Mouse (Mus musculus): Measurements from ENCODE around the gene Gns. TPM values are rescaled to one million over a fixed set of nuclear protein-coding genes. Genes with fewer than 3 reads are reported as not detected.

Gene Gns
- polyA plus RNA-seq, 1 experiment from 2014 or later, result 54.4 TPM

GRCm38 (mm10) chr10:121390602-121391001, 25.7 kb downstream of the Gns start:
- 90% methylated on average over 10 of the region's 10 CpGs for WGBS
- no peak overlapping the region for H3K4me3 ChIP-seq

GRCm38 (mm10) chr10:121391901-121392300, 27.0 kb downstream of the Gns start:
- 95% methylated on average over 8 of the region's 8 CpGs for WGBS
- Histone ChIP-seq H3K27me3 (replicated peaks) (no peaks in the 10 kb centered on the region), H3K9ac (no peak overlapping the region), H3K9me3 (no peaks in the 10 kb centered on the region), H3K4me3 (no peak overlapping the region), H3K4me1 (no peaks in the 10 kb centered on the region), H3K27ac (no peak overlapping the region), H3K4me2 (replicated peaks) (no peak overlapping the region), H3K36me3 (peaks cover 88% of the 10 kb centered on the region)
- no peak for ATAC-seq (ENCODE audit: low FRiP score, low read depth)

More at GRCm38 (mm10) chr10:121390602-121391001, 25.7 kb downstream of the Gns start:
- H3K9ac ChIP-seq, result no peak overlapping the region
- no peak overlapping the region for H3K27ac ChIP-seq
- H3K36me3 ChIP-seq, result peaks cover 84% of the 10 kb centered on the region
- H3K4me2 ChIP-seq (replicated peaks), result no peak overlapping the region
- no peaks in the 10 kb centered on the region for H3K9me3 ChIP-seq
- no peaks in the 10 kb centered on the region for H3K27me3 ChIP-seq (replicated peaks)
- ATAC-seq (ENCODE audit: low FRiP score, low read depth), result no peak
- H3K4me1 ChIP-seq, result no peaks in the 10 kb centered on the region

DNA sequence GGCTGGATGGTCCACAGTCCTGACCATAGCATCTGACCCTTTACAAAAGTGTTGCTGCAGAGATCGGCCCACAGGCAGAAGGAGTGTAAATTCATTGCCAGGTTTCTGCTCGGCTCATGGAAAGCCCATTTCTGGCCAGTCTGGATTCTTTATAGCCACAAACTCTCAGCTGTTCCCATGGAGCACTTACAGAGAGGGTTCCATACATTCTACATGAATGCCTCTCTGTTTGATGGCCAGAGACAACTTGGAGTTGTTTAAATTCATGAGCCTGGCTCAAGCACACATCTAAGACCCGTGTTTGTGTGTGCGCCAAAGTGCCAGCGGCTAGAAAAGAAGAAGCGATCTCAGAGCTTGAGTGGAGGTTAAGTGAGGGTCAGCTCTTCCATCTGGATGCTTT, 29.4 kb downstream of the Gns start:
- Histone ChIP-seq H3K9me3 (no peaks in the 10 kb centered on the region), H3K27me3 (replicated peaks) (no peaks in the 10 kb centered on the region), H3K4me3 (no peak overlapping the region), H3K36me3 (peaks cover 73% of the 10 kb centered on the region), H3K4me2 (replicated peaks) (no peak overlapping the region), H3K9ac (no peak overlapping the region), H3K4me1 (no peaks in the 10 kb centered on the region), H3K27ac (no peak overlapping the region)
- WGBS, result 80% methylated on average over 6 of the region's 6 CpGs
- no peak for ATAC-seq (ENCODE audit: low FRiP score, low read depth)

DNA sequence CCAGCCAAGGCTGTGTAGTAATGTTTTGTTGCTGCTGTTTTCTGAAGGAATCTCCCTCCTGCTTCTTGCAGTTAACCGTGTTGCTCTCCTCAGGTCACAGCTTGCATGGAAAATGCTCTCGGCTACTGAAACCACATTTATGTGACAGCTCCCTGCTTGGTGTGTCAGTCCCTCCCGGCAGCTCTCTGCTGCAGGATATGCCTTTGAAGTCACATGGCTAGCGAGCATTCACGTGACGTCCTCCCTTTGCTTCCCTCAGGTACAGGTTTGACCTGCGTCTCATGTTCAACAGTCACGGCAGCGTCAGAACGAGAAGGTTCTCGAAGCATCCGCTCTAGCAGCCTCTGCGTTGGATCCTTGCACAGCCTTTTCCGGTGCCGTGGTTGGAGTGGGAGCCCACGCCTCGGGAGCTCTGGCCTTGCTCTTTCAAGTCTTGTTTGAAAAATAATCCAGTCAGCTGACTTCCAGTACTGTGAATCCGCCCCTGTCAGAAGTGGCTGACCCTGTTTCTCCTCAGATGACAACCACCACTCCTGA, 30.0 kb downstream of the Gns start:
- H3K4me3 ChIP-seq, result no peak overlapping the region
- no peak overlapping the region for H3K4me2 ChIP-seq (replicated peaks)
- H3K36me3 ChIP-seq, result peaks cover 67% of the 10 kb centered on the region
- H3K9ac ChIP-seq, result no peak overlapping the region
- ATAC-seq (ENCODE audit: low FRiP score, low read depth), result no peak
- no peaks in the 10 kb centered on the region for H3K9me3 ChIP-seq
- H3K4me1 ChIP-seq, result no peaks in the 10 kb centered on the region
- WGBS, result 91% methylated on average over 18 of the region's 18 CpGs
- no peaks in the 10 kb centered on the region for H3K27me3 ChIP-seq (replicated peaks)
- H3K27ac ChIP-seq, result no peak overlapping the region

GRCm38 (mm10) chr10:121395542-121396176, 30.8 kb downstream of the Gns start:
- Histone ChIP-seq H3K9ac (no peak overlapping the region), H3K4me1 (no peaks in the 10 kb centered on the region), H3K36me3 (peaks cover 59% of the 10 kb centered on the region), H3K27me3 (replicated peaks) (no peaks in the 10 kb centered on the region), H3K4me2 (replicated peaks) (no peak overlapping the region), H3K9me3 (no peaks in the 10 kb centered on the region), H3K27ac (no peak overlapping the region), H3K4me3 (no peak overlapping the region)
- 89% methylated on average over 20 of the region's 20 CpGs for WGBS
- ATAC-seq (ENCODE audit: low FRiP score, low read depth), result no peak

DNA sequence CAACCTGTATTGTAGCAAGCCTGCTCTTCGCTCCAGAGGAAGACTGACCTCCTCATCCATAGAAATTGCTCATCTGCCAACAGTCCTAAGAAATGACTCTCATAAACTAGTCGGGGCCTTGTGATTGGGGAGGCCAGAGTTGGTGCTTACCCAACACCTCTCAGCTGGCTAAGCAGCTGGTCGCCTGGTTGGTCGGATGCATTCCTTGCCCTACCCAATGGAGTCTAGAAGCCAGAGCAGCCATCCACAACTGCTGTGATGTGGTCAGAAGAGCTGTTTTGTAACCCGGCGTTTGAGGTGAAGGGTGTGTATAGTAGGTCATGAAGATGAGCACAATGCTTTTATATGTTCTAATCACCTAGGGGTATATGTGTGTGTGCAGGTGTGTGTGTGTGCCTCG, 33.7 kb downstream of the Gns start:
- no peak for ATAC-seq (ENCODE audit: low FRiP score, low read depth)
- no peak overlapping the region for H3K4me2 ChIP-seq (replicated peaks)
- no peaks in the 10 kb centered on the region for H3K27me3 ChIP-seq (replicated peaks)
- no peaks in the 10 kb centered on the region for H3K4me1 ChIP-seq
- H3K27ac ChIP-seq, result no peak overlapping the region
- peaks cover 30% of the 10 kb centered on the region for H3K36me3 ChIP-seq
- 89% methylated on average over 7 of the region's 7 CpGs for WGBS
- H3K9ac ChIP-seq, result no peak overlapping the region
- H3K9me3 ChIP-seq, result no peaks in the 10 kb centered on the region
- no peak overlapping the region for H3K4me3 ChIP-seq

GRCm38 (mm10) chr10:121401005-121401404, 36.1 kb downstream of the Gns start:
- H3K36me3 ChIP-seq, result peaks cover 7% of the 10 kb centered on the region
- no peak overlapping the region for H3K27ac ChIP-seq
- H3K9ac ChIP-seq, result no peak overlapping the region
- no peaks in the 10 kb centered on the region for H3K27me3 ChIP-seq (replicated peaks)
- no peaks in the 10 kb centered on the region for H3K4me1 ChIP-seq
- no peak overlapping the region for H3K4me3 ChIP-seq
- WGBS, result 81% methylated on average over 7 of the region's 7 CpGs
- H3K4me2 ChIP-seq (replicated peaks), result no peak overlapping the region
- no peak for ATAC-seq (ENCODE audit: low FRiP score, low read depth)
- H3K9me3 ChIP-seq, result no peaks in the 10 kb centered on the region

GRCm38 (mm10) chr10:121403104-121403503, 38.2 kb downstream of the Gns start:
- H3K27me3 ChIP-seq (replicated peaks), result no peaks in the 10 kb centered on the region
- H3K4me1 ChIP-seq, result no peaks in the 10 kb centered on the region
- no peak for ATAC-seq (ENCODE audit: low FRiP score, low read depth)
- H3K4me2 ChIP-seq (replicated peaks), result no peak overlapping the region
- 69% methylated on average over 9 of the region's 9 CpGs for WGBS
- no peaks in the 10 kb centered on the region for H3K9me3 ChIP-seq
- no peak overlapping the region for H3K9ac ChIP-seq
- no peak overlapping the region for H3K4me3 ChIP-seq
- no peaks in the 10 kb centered on the region for H3K36me3 ChIP-seq
- H3K27ac ChIP-seq, result no peak overlapping the region

- Histone ChIP-seq H3K4me1 (no peaks in the 10 kb centered on the region), H3K4me3 (no peak overlapping the region), H3K36me3 (no peaks in the 10 kb centered on the region), H3K4me2 (replicated peaks) (no peak overlapping the region), H3K27me3 (replicated peaks) (no peaks in the 10 kb centered on the region), H3K9me3 (no peaks in the 10 kb centered on the region), H3K9ac (no peak overlapping the region), H3K27ac (no peak overlapping the region)
- 53% methylated on average over 6 of the region's 9 CpGs for WGBS
- no peak for ATAC-seq (ENCODE audit: low FRiP score, low read depth)
Observed at GRCm38 (mm10) chr10:121403946-121404345, 39.1 kb downstream of the Gns start.

- H3K4me1 ChIP-seq, result no peaks in the 10 kb centered on the region
- no peak overlapping the region for H3K4me3 ChIP-seq
- 0 out of 2 replicates have a peak, but pooled peaks cover 9% of the 10 kb centered on the region for H3K36me3 ChIP-seq
- H3K9me3 ChIP-seq, result no peaks in the 10 kb centered on the region
- H3K9ac ChIP-seq, result no peak overlapping the region
- H3K4me2 ChIP-seq (replicated peaks), result no peak overlapping the region
- no peaks in the 10 kb centered on the region for H3K27me3 ChIP-seq (replicated peaks)
- no peak for ATAC-seq (ENCODE audit: low FRiP score, low read depth)
- WGBS, result 72% methylated on average over 7 of the region's 7 CpGs
- H3K27ac ChIP-seq, result no peak overlapping the region
Observed at GRCm38 (mm10) chr10:121409717-121410116, 44.8 kb downstream of the Gns start.

DNA sequence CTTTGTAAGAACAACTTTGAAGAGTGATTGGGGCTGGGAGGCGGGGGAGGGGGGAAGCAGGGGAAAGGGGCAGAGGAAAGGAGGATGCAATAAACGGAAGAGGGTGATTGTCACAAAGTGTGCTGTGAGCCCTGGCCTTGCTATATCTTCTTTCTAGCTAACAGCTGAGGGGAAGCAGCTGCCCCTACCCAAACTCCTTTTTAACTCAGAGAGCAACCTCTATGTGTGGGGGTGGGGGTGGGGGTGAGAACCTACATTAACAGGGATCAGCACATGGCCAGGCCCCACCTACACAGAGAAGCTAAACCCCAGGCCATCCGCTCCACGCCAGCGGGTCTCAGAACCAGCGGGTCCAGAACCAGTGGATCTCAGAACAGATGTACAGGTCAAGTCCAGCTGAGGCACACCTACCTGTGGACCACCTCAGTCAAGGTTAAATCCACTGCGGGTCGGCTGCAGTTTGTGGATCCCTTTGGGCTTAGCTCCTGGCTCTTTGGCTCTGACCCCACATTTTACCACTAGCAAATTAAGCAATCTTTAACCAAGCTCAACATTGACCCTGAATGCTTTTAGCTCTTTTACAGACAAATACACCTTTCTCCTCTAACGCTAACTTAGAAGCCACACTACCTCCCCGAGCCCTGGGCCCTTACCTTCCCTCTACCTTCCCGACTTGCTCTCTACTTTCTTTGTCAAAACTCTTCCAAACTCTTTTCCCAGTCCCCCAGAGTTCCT, 47.0 kb downstream of the Gns start:
- Histone ChIP-seq H3K4me2 (replicated peaks) (no peak overlapping the region), H3K36me3 (0 out of 2 replicates have a peak, but pooled peaks cover 11% of the 10 kb centered on the region), H3K4me1 (peaks cover 5% of the 10 kb centered on the region), H3K9ac (no peak overlapping the region), H3K27me3 (replicated peaks) (no peaks in the 10 kb centered on the region), H3K4me3 (no peak overlapping the region), H3K9me3 (no peaks in the 10 kb centered on the region), H3K27ac (no peak overlapping the region)
- 87% methylated on average over 11 of the region's 11 CpGs for WGBS
- no peak for ATAC-seq (ENCODE audit: low FRiP score, low read depth)

GRCm38 (mm10) chr10:121412824-121413223, 47.9 kb downstream of the Gns start:
- H3K4me3 ChIP-seq, result no peak overlapping the region
- no peaks in the 10 kb centered on the region for H3K27me3 ChIP-seq (replicated peaks)
- no peak overlapping the region for H3K4me2 ChIP-seq (replicated peaks)
- H3K9ac ChIP-seq, result no peak overlapping the region
- ATAC-seq (ENCODE audit: low FRiP score, low read depth), result no peak
- peaks cover 5% of the 10 kb centered on the region for H3K4me1 ChIP-seq
- H3K27ac ChIP-seq, result no peak overlapping the region
- H3K36me3 ChIP-seq, result 0 out of 2 replicates have a peak, but pooled peaks cover 11% of the 10 kb centered on the region
- no peaks in the 10 kb centered on the region for H3K9me3 ChIP-seq
- 88% methylated on average over 17 of the region's 17 CpGs for WGBS

All from neural tube, embryonic 12.5 days (tissue).